Mouse (Mus musculus) heart, adult 11 months (tissue): ENCODE data around the gene Lifr.

Experiments used
- DNase-seq: peaks from one replicate; pipeline ENCODE4 v3.0.0; 2022

The Lifr gene

GRCm38 (mm10) chr15:7090211-7090765, at the start of gene Lifr:
Gene Lifr (plus strand): TSS chr15:7090614.
- peak; percentile 83 for DNase-seq

DNA sequence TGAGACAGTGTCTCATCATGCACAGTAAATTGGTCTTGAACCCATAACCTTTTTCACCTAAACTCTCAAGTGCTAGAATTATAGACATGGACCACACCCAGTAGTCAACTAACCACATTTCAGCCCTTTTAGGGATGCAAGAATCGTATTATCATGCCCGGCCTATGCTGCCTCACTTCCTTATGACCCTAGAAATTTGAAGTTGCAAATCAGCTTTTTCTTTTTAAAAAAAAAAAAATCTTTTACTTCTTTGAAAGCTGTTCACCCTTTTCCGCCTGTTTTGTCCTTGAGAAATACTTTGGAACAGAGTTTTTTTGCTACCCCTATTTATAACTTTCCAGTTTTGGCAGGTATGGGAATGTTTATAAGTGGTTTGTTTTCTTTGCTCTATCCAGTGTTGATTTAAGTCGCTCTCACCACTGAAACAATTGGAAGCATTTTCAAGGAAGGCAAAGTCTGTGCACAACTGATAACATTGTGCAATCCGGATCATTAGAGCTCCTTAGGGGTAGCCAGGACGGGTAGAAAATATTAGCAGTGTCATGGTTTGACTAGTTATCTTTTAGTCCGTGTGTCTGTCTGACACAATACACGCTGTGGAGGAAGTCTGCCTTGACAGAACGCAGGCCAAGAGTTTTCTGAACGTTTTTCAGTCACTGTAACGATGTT, 46.2 kb upstream of the Lifr start:
- peak; percentile 90 for DNase-seq

GRCm38 (mm10) chr15:7045056-7045455, 45.4 kb upstream of the Lifr start:
- peak; percentile 75 for DNase-seq

GRCm38 (mm10) chr15:7047931-7048330, 42.5 kb upstream of the Lifr start:
- peak; percentile 94 for DNase-seq

GRCm38 (mm10) chr15:7048916-7049315, 41.5 kb upstream of the Lifr start:
- DNase-seq: no peak

DNA sequence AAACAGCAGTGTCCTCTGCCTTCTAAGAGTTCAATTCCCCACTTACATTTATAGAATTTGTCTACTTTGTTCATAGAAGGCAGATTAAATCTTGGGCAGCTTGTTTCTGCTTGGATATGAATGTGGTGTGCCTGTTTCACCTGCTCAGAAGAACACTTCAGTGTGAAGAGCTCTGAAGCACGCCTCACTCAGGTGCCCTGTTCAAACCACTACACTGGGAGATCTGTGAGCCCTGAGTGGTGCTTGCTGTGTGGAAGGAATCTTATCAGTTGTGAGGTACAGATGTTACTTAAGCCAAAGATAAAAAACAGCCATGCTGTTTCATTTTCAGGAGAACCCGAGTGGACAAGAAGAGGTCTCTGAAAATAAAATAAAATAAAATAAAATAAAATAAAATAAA, 38.7 kb upstream of the Lifr start:
- DNase-seq: no peak

DNA sequence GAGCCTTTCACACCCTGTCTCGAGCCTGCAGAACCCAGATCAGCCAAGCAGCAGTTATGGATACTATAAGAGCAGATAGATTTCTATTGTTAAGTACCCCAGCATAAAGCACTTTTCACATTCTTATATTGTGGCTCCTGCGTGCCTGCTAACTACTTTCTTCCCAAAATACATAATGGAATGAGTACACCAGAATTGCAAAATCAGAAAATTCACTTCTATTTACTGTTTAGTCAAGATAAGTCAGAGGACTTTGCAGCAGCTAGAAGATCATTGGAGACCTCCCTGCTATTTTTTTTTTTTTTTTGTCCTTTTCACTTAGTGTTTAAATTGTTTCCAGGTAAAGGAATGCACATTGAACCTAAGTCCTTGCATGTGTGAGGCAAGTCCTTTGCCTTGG, 38.3 kb upstream of the Lifr start:
- no peak for DNase-seq

GRCm38 (mm10) chr15:7056851-7057250, 33.6 kb upstream of the Lifr start:
- DNase-seq: no peak

DNA sequence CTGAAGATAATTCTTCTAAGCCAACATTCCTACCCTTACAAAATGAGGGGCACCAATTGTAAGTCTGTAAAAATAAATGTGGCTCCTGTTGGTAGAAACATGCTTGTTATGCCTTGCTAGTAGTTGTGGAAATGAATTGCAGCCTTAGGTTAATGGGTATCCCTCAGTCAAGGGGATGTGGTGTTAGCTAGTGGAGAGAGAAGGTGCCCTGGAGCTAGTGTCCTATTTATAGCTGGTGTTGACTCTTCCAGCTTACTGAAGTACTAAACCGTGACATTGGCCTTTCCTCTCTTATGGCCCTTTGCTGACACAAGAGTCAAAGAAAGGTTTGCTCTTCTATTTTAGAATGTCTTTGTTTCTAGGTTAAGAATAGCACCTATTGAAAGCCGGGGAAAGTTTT, 29.9 kb upstream of the Lifr start:
- DNase-seq: no peak

DNA sequence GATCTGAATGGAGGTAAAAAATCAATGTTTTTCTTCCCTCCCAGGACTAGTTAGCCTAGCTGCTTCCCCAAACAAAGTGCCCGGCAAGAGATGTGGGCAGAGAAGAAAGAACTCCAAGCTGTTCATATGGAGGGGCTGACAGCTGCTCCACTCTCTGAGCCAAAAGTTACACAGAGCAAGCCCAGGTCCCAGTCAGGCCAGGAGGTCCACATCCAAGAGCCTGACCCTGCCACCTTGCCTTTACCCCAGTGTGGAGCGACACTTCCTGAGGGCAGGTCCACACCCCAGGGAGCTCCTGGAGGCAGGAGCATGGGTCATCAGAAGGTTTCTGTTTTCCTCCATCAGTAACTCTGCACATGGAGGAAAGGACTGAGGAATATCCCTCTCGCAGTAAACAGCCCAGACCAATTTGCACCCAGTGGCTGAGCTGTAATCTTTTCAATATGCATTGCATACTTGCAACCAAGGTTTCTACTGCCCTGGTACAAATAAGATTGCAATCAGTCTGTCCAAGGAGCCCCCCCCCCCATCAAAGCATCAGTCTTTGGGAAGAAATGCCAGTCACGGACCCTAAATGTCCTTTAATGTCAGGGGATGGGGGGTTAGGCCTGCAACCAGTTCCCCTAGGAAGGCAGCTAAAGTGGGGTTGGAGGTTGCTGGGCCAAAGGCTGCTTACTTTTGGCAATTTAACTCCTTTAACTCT, 28.3 kb upstream of the Lifr start:
- peak; percentile 82 for DNase-seq

- no peak for DNase-seq
Observed at GRCm38 (mm10) chr15:7062698-7063009, 27.8 kb upstream of the Lifr start.

- DNase-seq: peak; percentile 80
Observed at GRCm38 (mm10) chr15:7063521-7064240, 26.7 kb upstream of the Lifr start.

- no peak for DNase-seq
Observed at GRCm38 (mm10) chr15:7064992-7065523, 25.4 kb upstream of the Lifr start.

GRCm38 (mm10) chr15:7065624-7066023, 24.8 kb upstream of the Lifr start:
- no peak for DNase-seq

DNA sequence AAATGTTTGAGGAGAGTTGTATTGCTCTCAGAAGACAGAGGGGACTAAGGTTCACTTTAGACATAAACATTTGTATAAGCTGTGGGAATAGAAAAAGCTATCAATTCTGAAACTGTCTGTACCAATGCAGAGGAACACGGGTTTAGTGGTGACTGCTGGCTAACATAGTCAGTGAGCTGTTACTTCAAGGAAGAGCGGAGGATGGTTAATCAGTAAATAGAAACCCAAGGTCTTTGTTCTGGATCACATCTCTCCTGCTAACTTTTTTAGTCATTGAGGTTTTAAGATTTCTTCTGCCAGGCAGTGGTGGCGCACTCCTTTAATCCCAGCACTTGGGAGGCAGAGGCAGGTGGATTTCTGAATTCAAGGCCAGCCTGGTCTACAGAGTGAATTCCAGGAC, 23.7 kb upstream of the Lifr start:
- DNase-seq: no peak

- DNase-seq: no peak
Observed at GRCm38 (mm10) chr15:7069374-7069773, 21.0 kb upstream of the Lifr start.

DNA sequence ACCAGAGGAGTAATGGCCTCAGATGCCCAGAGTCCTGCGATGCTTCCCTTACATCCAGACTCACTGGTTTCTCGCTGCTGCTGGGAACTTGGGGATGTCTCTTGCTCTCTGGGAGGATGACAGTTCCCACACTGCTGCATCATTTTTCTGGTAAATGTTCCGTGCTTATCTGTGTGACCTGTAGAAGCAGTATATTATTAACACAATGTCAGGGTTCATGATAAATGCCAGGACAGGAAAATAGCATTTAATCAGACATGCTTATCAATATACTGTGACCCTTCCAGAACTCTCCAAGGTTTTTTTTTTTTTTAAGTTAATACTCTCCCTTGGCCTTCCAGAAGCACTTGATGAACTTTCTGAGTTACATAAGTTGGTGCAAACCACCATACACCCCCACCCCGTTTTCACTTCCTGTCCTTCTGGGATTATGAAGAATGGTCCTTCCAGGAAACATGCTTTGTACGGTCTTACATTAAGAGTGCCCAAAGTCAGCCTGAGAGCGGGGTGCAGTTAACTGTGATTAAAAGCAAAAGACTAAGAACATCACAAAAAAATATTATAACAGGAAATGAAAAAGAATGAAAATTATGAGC, 20.1 kb upstream of the Lifr start:
- peak; percentile 87 for DNase-seq

DNA sequence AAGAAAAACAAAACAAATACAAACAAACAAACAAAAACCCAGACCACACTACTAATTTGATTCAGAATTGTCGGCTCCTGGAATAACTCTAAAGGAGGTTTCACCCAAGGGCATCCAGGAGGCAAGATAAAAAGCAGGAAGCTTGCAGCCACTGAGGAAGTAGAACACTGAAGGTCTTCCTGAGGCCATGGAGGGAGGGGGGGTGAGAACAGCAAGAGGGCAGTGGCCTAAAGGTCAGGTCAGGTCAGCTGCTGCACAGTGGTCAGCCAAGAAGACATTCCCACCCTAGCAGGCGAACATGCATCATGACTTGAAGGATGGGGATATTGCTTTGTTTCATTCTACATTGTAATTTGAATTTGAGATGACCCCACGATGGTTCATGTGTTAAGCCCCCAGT, 17.1 kb upstream of the Lifr start:
- peak; percentile 94 for DNase-seq

DNA sequence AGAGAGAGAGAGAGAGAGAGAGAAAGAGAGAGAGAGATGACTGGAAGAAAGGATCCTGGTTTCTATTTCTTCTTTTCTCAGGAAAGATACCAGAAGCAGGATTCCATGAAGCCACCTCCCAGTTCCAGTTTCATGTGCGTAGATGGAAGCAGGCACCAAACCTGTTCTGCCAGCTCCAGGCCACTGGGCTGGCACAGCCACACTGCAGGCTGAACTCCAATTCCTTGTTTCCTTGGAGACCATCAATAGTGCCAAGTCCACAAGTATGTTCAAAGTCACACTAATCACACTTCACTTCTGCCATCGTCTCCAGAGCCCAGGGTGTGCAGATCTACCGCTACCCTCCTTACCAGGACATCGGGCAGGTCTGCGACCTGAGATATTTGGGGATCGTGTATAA, 15.2 kb upstream of the Lifr start:
- peak; percentile 87 for DNase-seq

DNA sequence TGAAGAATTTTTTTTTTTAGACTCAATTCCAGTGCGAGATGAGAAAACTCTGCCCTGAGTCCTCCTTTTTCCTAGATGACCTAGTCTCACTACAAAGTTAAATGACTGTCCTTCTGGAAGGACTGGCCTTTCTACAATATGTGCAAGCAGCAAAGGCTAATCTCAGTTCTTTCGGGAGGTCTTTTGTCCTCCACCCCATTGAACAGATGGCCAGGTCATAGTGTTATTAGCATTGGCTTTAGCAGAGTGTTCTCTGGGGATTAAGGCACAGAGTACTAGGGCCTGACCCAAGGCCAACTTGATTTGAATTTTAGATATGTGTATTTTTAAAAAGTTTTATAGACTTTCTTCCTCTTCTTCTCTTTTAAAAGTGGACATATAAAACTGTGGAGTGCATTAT, 12.1 kb upstream of the Lifr start:
- DNase-seq: no peak

GRCm38 (mm10) chr15:7079631-7080337, 10.6 kb upstream of the Lifr start:
- peak; percentile 78 for DNase-seq

- peak; percentile 74 for DNase-seq
Observed at GRCm38 (mm10) chr15:7080916-7081626, 9.3 kb upstream of the Lifr start.
